Mouse (Mus musculus): ENCODE results near the gene Ccdc97.
A peak's percentile ranks its signal among the peaks of the same experiment; 100 is the strongest.

GRCm38 (mm10) chr7:25686680-25687531, 32.0 kb downstream of the Ccdc97 start, which contains the start of gene Tgfb1:
- TF ChIP-seq CTCF (conservative IDR thresholded peaks at IDR 0.05; ENCODE audit: insufficient read depth, insufficient read length, low read depth, low read length) = peak; percentile 50
- TF ChIP-seq POLR2A (IDR thresholded peaks at IDR 0.05; ENCODE audit: low read depth, low read length) = no peak
